Mouse (Mus musculus): ENCODE results near the gene Pphln1. TPM values are rescaled to one million over a fixed set of nuclear protein-coding genes. Genes with fewer than 3 reads are reported as not detected.
A peak's percentile ranks its signal among the peaks of the same experiment; 100 is the strongest.
"Not testable (repeated sequence)": the region's sequence is repeated elsewhere in the genome, so short reads cannot be mapped to it uniquely, and the experiment has no call there.

Gene Pphln1
- polyA plus RNA-seq (2012; fragmentation: generic; extraction: Trizol), result 28.2 TPM
- long read RNA-seq, experiment 1, transcript Pphln1-202 (9 exons, 3,351 nt), result major isoform, 6 of 28 reads
- long read RNA-seq, experiment 1, transcript Pphln1-203 (8 exons, 1,154 nt), result minor isoform, 5 of 28 reads
- long read RNA-seq, experiment 1, partial matches to known transcripts, result 2 of 28 reads
- long read RNA-seq, experiment 1, other reads (novel, unspliced or antisense), result 12 of 28 reads
- long read RNA-seq, experiment 2, transcript Pphln1-203 (8 exons, 1,154 nt), result major isoform, 52 of 225 reads
- long read RNA-seq, experiment 2, transcript Pphln1-202 (9 exons, 3,351 nt), result minor isoform, 49 of 225 reads
- long read RNA-seq, experiment 2, transcript Pphln1-201 (10 exons, 3,573 nt), result minor isoform, 31 of 225 reads
- long read RNA-seq, experiment 2, partial matches to known transcripts, result 11 of 225 reads
- long read RNA-seq, experiment 2, other reads (novel, unspliced or antisense), result 82 of 225 reads

DNA sequence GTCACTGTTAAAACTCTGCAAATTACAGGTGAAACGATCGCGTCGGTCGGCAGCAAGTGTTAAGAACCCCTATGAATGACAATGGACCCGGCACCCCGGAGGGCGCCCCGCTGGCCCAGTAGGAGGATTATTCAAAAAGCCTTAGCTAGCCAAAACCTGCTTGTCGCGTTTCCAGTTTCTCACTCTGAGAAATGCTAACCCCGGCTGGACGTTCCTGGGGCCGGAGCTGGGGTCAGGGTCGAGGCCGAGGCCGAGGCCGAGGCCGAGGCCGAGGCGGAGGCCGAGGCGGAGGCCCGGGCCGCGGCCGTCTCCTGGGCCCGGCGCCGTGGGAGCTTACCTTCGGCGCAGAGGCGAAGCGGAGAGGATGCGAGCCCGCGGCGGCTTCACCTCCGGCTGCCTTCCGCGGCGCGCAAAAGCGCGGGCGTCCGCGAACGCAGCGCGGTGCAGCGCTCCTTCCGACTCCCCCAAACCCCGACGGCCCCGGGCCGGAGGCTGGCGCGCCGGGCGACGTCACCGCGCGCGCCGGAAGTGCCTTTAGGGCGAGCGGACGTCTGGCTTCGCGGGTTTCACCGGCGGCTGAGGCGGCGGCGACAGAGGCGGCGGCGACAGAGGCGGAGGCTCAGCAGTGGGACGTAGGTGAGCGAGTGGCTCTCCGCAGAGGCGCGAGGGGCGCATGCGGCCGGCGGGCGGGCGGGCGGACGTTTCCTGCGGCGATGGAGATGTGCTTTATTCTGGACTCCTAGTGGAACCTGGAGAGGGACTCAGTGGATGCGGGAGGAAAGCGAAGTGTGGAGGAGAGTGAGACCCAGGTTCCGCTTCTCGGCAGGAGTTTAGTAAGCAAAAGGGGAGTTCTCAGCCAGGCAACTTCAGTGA lies at the start of gene Pphln1, which contains the start of gene Zcrb1:
Gene Pphln1 (plus strand): TSS at position 525 of the 873 bp plus-strand sequence.
Gene Zcrb1 (minus strand): TSS at position 509 of the 873 bp plus-strand sequence.
- H3K79me2 ChIP-seq (ENCODE audit: control insufficient read depth, insufficient read depth), result peaks cover 100% of the 10 kb centered on the region
- TF ChIP-seq USF1 (IDR thresholded peaks at IDR 0.05; ENCODE audit: low read depth) (no peak), CTCF (IDR thresholded peaks at IDR 0.05; ENCODE audit: control insufficient read depth, insufficient read depth, insufficient read length) (no peak), MYOG (IDR thresholded peaks at IDR 0.05; ENCODE audit: control insufficient read depth, extremely low read depth, insufficient read length) (no peak), MAX (IDR thresholded peaks at IDR 0.05) (peak; percentile 53)
- H3K79me3 ChIP-seq (ENCODE audit: low read depth), result peaks cover 80% of the 10 kb centered on the region
- peaks cover 53% of the 10 kb centered on the region for H3K36me3 ChIP-seq (ENCODE audit: control insufficient read depth, insufficient read depth)
- no peaks in the 10 kb centered on the region for H3K27me3 ChIP-seq (ENCODE audit: control insufficient read depth, insufficient read depth, insufficient read length)
- H3ac ChIP-seq (ENCODE audit: control insufficient read depth, insufficient read length, low read depth), result peak within 1 kb of the TSS; percentile 91
- peak within 1 kb of the TSS; percentile 97 for H3K4me3 ChIP-seq (ENCODE audit: insufficient read depth, poor library complexity, severe bottlenecking)

DNA sequence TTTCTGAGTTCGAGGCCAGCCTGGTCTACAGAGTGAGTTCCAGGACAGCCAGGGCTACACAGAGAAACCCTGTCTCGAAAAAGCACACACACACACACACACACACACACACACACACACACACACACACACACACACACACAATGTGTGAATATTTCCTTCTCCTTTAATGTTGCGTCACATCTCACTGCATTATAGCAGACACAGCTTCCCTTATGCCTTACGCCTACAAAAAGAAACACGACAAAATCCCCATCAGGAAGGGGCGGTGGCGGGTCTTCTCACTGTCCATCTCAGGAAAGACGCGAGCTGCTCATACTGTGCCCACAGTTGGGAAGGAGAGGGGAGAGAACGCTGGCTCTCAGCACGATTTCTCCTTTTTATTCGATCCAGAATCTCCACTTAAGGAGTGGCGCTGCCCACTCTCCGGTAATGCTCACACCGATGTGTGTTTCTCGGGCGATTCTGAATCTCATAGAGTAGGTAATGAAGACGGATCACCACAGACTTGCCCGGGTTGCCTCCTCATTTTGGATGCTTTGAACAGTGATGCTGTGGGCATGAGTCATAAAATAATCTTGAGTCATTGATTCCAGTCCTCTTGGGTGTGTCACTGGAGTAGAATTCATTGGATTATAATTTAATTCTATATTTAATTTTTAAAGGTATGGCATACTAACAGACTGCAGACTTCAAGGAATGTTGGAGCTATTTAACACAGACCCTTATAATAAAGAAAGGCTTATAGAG lies 39.6 kb upstream of the Pphln1 start:
- Histone ChIP-seq H3K79me3 (ENCODE audit: low read depth) (no peaks in the 10 kb centered on the region), H3K36me3 (ENCODE audit: control insufficient read depth, insufficient read depth) (no peaks in the 10 kb centered on the region), H3K4me3 (ENCODE audit: insufficient read depth, poor library complexity, severe bottlenecking) (no peak overlapping the region), H3K79me2 (ENCODE audit: control insufficient read depth, insufficient read depth) (no peaks in the 10 kb centered on the region), H3K27me3 (ENCODE audit: control insufficient read depth, insufficient read depth, insufficient read length) (no peaks in the 10 kb centered on the region), H3ac (ENCODE audit: control insufficient read depth, insufficient read length, low read depth) (no peak overlapping the region)
- TF ChIP-seq CEBPB (IDR thresholded peaks at IDR 0.05; ENCODE audit: low read depth), result peak; percentile 14
- no peak for TF ChIP-seq MYOG (IDR thresholded peaks at IDR 0.05; ENCODE audit: control insufficient read depth, extremely low read depth, insufficient read length)

DNA sequence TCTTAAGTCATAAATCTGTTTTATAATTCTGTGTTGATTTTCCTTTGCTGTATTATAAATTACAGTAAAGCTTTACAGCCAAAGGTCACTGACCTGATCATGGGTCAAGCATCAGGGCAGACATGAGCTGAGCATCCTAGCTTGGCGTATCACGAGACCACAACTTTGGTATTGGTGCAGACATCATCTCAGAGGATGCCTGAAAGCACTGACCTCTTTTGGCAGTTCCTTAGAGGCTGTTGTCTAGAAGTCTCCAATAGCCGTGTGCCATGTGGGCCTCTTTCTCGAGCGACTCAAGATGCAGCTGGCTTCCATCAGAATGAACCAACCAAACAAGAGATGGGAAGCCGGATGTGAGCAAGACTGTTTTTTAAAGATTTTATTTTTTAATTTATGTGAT lies 32.6 kb upstream of the Pphln1 start:
- Histone ChIP-seq H3K27me3 (ENCODE audit: control insufficient read depth, insufficient read depth, insufficient read length) (peaks cover 3% of the 10 kb centered on the region), H3K79me3 (ENCODE audit: low read depth) (no peaks in the 10 kb centered on the region), H3K36me3 (ENCODE audit: control insufficient read depth, insufficient read depth) (no peaks in the 10 kb centered on the region), H3K4me3 (ENCODE audit: insufficient read depth, poor library complexity, severe bottlenecking) (no peak overlapping the region), H3ac (ENCODE audit: control insufficient read depth, insufficient read length, low read depth) (no peak overlapping the region), H3K79me2 (ENCODE audit: control insufficient read depth, insufficient read depth) (no peaks in the 10 kb centered on the region)
- TF ChIP-seq FOSL1 (IDR thresholded peaks at IDR 0.05; ENCODE audit: insufficient read depth, low read length, poor library complexity, severe bottlenecking) (no peak), CTCF (IDR thresholded peaks at IDR 0.05; ENCODE audit: control insufficient read depth, insufficient read depth, insufficient read length) (no peak), MYOD1 (IDR thresholded peaks at IDR 0.05; ENCODE audit: control insufficient read depth, insufficient read length, low read depth) (no peak), MAX (IDR thresholded peaks at IDR 0.05) (no peak), MYOG (IDR thresholded peaks at IDR 0.05; ENCODE audit: control insufficient read depth, extremely low read depth, insufficient read length) (no peak), USF1 (IDR thresholded peaks at IDR 0.05; ENCODE audit: low read depth) (no peak), CEBPB (IDR thresholded peaks at IDR 0.05; ENCODE audit: low read depth) (no peak)

DNA sequence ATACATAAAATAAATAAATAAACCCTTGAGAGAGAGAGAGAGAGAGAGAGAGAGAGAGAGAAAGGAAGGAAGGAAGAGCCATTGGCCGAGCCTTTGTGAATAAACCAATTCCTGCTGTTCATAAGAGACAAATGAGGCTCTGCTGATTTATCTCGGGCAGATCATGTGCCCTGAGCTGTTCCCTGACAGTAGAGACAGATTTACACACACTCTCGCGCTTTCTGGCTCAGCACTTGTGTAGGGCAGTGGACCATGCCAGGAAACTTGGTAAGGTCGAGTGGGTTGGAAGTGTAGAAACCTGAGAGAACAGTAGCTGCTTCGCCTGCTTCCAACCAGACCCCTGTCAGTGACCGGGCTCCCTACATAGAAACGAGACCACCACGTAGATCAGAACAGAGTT lies 29.6 kb upstream of the Pphln1 start:
- no peak overlapping the region for H3K4me3 ChIP-seq (ENCODE audit: insufficient read depth, poor library complexity, severe bottlenecking)
- H3K36me3 ChIP-seq (ENCODE audit: control insufficient read depth, insufficient read depth), result no peaks in the 10 kb centered on the region
- H3K79me2 ChIP-seq (ENCODE audit: control insufficient read depth, insufficient read depth), result no peaks in the 10 kb centered on the region
- H3K79me3 ChIP-seq (ENCODE audit: low read depth), result no peaks in the 10 kb centered on the region
- TF ChIP-seq USF1 (IDR thresholded peaks at IDR 0.05; ENCODE audit: low read depth) (no peak), MYOG (IDR thresholded peaks at IDR 0.05; ENCODE audit: control insufficient read depth, extremely low read depth, insufficient read length) (no peak), CEBPB (IDR thresholded peaks at IDR 0.05; ENCODE audit: low read depth) (no peak), CTCF (IDR thresholded peaks at IDR 0.05; ENCODE audit: control insufficient read depth, insufficient read depth, insufficient read length) (no peak), FOSL1 (IDR thresholded peaks at IDR 0.05; ENCODE audit: insufficient read depth, low read length, poor library complexity, severe bottlenecking) (no peak), MAX (IDR thresholded peaks at IDR 0.05) (no peak), MYOD1 (IDR thresholded peaks at IDR 0.05; ENCODE audit: control insufficient read depth, insufficient read length, low read depth) (no peak)
- H3ac ChIP-seq (ENCODE audit: control insufficient read depth, insufficient read length, low read depth), result no peak overlapping the region
- H3K27me3 ChIP-seq (ENCODE audit: control insufficient read depth, insufficient read depth, insufficient read length), result peaks cover 3% of the 10 kb centered on the region

DNA sequence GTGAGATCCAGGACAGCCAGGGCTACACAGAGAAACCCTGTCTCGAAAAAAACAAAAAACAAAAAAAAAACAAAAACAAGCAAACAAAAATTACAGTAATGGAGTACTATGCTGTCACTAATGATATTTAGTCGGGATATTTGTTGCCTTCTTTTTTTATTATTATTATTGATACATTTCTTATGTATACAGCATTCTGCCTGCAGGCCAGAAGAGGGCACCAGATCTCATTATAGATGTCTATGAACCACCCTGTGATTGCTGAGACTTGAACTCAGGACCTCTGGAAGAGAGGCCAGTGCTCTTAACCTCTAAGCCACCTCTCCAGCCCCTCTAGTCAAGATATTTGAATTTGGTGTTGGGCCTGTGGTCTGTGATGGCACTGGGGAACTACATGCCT lies 26.3 kb upstream of the Pphln1 start:
- Histone ChIP-seq H3K27me3 (ENCODE audit: control insufficient read depth, insufficient read depth, insufficient read length) (peaks cover 3% of the 10 kb centered on the region), H3K79me2 (ENCODE audit: control insufficient read depth, insufficient read depth) (no peaks in the 10 kb centered on the region), H3ac (ENCODE audit: control insufficient read depth, insufficient read length, low read depth) (no peak overlapping the region), H3K79me3 (ENCODE audit: low read depth) (no peaks in the 10 kb centered on the region), H3K36me3 (ENCODE audit: control insufficient read depth, insufficient read depth) (no peaks in the 10 kb centered on the region), H3K4me3 (ENCODE audit: insufficient read depth, poor library complexity, severe bottlenecking) (no peak overlapping the region)
- no peak for TF ChIP-seq MYOD1 (IDR thresholded peaks at IDR 0.05; ENCODE audit: control insufficient read depth, insufficient read length, low read depth)
- TF ChIP-seq FOSL1 (IDR thresholded peaks at IDR 0.05; ENCODE audit: insufficient read depth, low read length, poor library complexity, severe bottlenecking), result no peak
- no peak for TF ChIP-seq MYOG (IDR thresholded peaks at IDR 0.05; ENCODE audit: control insufficient read depth, extremely low read depth, insufficient read length)
- TF ChIP-seq USF1 (IDR thresholded peaks at IDR 0.05; ENCODE audit: low read depth), result no peak
- TF ChIP-seq CEBPB (IDR thresholded peaks at IDR 0.05; ENCODE audit: low read depth), result no peak
- no peak for TF ChIP-seq CTCF (IDR thresholded peaks at IDR 0.05; ENCODE audit: control insufficient read depth, insufficient read depth, insufficient read length)
- TF ChIP-seq MAX (IDR thresholded peaks at IDR 0.05), result no peak

DNA sequence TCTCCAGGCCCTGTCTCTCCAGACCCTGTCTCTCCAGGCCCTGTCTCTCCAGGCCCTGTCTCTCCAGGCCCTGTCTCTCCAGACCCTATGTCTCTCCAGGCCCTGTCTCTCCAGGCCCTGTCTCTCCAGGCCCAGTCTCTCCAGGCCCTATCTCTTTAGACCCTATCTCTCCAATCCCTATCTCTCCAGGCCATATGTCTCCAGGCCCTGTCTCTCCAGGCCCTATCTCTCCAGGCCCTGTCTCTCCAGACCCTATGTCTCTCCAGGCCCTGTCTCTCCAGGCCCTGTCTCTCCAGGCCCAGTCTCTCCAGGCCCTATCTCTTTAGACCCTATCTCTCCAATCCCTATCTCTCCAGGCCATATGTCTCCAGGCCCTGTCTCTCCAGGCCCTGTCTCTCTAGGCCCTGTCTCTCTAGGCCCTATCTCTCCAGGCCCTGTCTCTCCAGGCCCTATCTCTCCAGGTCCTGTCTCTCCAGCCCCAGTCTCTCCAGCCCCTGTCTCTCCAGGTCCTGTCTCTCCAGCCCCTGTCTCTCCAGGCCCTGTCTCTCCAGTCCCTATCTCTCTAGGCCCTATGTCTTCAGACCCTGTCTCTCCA lies 25.5 kb upstream of the Pphln1 start:
- H3K27me3 ChIP-seq (ENCODE audit: control insufficient read depth, insufficient read depth, insufficient read length); H3ac ChIP-seq (ENCODE audit: control insufficient read depth, insufficient read length, low read depth); H3K79me2 ChIP-seq (ENCODE audit: control insufficient read depth, insufficient read depth); H3K79me3 ChIP-seq (ENCODE audit: low read depth); H3K4me3 ChIP-seq (ENCODE audit: insufficient read depth, poor library complexity, severe bottlenecking); H3K36me3 ChIP-seq (ENCODE audit: control insufficient read depth, insufficient read depth): not testable (repeated sequence)

Measured in C2C12 (cell line).